10 mouse cellular contexts compared by ENCODE assay signal in genomic region chr7:24461376-24462051, GRCm38 (mm10). TPM values are rescaled to one million over a fixed set of nuclear protein-coding genes. Genes with fewer than 3 reads are reported as not detected.
DNase-seq lines count a peak whose midpoint lies in the region; ATAC-seq lines count a peak whose summit lies in the region.
"Had no signal": no experiment of that assay in that cellular context is flagged by ENCODE, and none has a peak within 500 bp of the region (broad histone marks: within the 10 kb centered on the region; RNA-seq: fewer than 3 reads in every experiment).

No protein-coding gene starts in this region.

- 23% methylated on average over 14 of the region's 14 CpGs for WGBS in liver, embryonic 16.5 days (ENCODE audit: insufficient replicate concordance)
- WGBS in liver, embryonic 11.5 days, result 34% methylated on average over 14 of the region's 14 CpGs
- WGBS in stomach, embryonic 15.5 days, result 44% methylated on average over 14 of the region's 14 CpGs

- no peak for DNase-seq in liver, embryonic 11.5 days (ENCODE audit: low spot score)
- DNase-seq in kidney, postnatal 14 days, result peak; percentile 85
- no peak for DNase-seq in neural tube, embryonic 10.5 days (ENCODE audit: extremely low spot score, low spot score)
- no peak for DNase-seq in right cerebral cortex, adult 18-20 months

- ATAC-seq in liver, embryonic 16.5 days (ENCODE audit: low read depth), result no peak
- no peak for ATAC-seq in liver, embryonic 11.5 days (replicated peaks; ENCODE audit: low FRiP score)
- peak; percentile 17 for ATAC-seq in granulocyte monocyte progenitor cell, adult 5-6 weeks (replicated peaks; ENCODE audit: poor library complexity, severe bottlenecking)
- no peak for ATAC-seq in stomach, embryonic 15.5 days (ENCODE audit: insufficient read depth, low FRiP score, low read depth)
- ATAC-seq in inflammation-experienced regulatory T-cells, adult 6 months, result no peak

- no peaks in the 10 kb centered on the region; the same call in 1 of the 2 replicates for H3K4me1 ChIP-seq in liver, embryonic 16.5 days (ENCODE audit: control insufficient read depth, low read depth, low read length)
- peaks cover 10% of the 10 kb centered on the region for H3K4me1 ChIP-seq in liver, embryonic 11.5 days (replicated peaks; ENCODE audit: control insufficient read depth, insufficient read depth, low read length)
- peaks cover 27% of the 10 kb centered on the region for H3K4me1 ChIP-seq in stomach, embryonic 15.5 days

- no peaks in the 10 kb centered on the region for H3K36me3 ChIP-seq in liver, embryonic 16.5 days (ENCODE audit: control insufficient read depth, insufficient read depth)
- H3K36me3 ChIP-seq in liver, embryonic 11.5 days (ENCODE audit: control insufficient read depth, insufficient read depth, low read length), result no peaks in the 10 kb centered on the region
- peaks cover 4% of the 10 kb centered on the region; the same call in 1 of the 2 replicates for H3K36me3 ChIP-seq in stomach, embryonic 15.5 days
- H3K36me3 ChIP-seq: limb, embryonic 13.5 days had no signal

- H3K4me2 ChIP-seq in liver, embryonic 16.5 days (ENCODE audit: low read depth, low read length), result 0 out of 2 replicates have a peak overlapping the region, but pooled peaks have one; percentile 7
- no peak overlapping the region for H3K4me2 ChIP-seq in liver, embryonic 11.5 days
- H3K4me2 ChIP-seq in stomach, embryonic 15.5 days, result peak overlapping the region; percentile 68

- H3K27ac ChIP-seq in liver, embryonic 16.5 days (ENCODE audit: low read length), result no peak overlapping the region
- H3K27ac ChIP-seq in liver, embryonic 11.5 days (ENCODE audit: low read depth, low read length), result no peak overlapping the region
- peak overlapping the region; percentile 84; the same call in 1 of the 2 replicates for H3K27ac ChIP-seq in stomach, embryonic 15.5 days
- H3K27ac ChIP-seq: limb, embryonic 13.5 days had no signal

- H3K27me3 ChIP-seq in liver, embryonic 16.5 days (ENCODE audit: control insufficient read depth, insufficient read depth, low read depth, low read length), result peaks cover 3% of the 10 kb centered on the region; the same call in 1 of the 2 replicates
- peaks cover 2% of the 10 kb centered on the region for H3K27me3 ChIP-seq in liver, embryonic 11.5 days (replicated peaks; ENCODE audit: control insufficient read depth, insufficient read depth, low read length)
- H3K27me3 ChIP-seq in stomach, embryonic 15.5 days (replicated peaks), result no peaks in the 10 kb centered on the region

- no peak overlapping the region for H3K4me3 ChIP-seq in liver, embryonic 16.5 days (ENCODE audit: low read depth, low read length)
- H3K4me3 ChIP-seq in liver, embryonic 11.5 days (ENCODE audit: low read depth, low read length), result no peak overlapping the region
- H3K4me3 ChIP-seq in stomach, embryonic 15.5 days (replicated peaks), result no peak overlapping the region

- no peaks in the 10 kb centered on the region for H3K9me3 ChIP-seq in liver, embryonic 16.5 days (replicated peaks; ENCODE audit: control insufficient read depth, low read length)
- H3K9me3 ChIP-seq in liver, embryonic 11.5 days (ENCODE audit: control insufficient read depth, low read length), result no peaks in the 10 kb centered on the region
- no peaks in the 10 kb centered on the region for H3K9me3 ChIP-seq in stomach, embryonic 15.5 days
- H3K9me3 ChIP-seq: limb, embryonic 13.5 days had no signal

- H3K9ac ChIP-seq in liver, embryonic 16.5 days (ENCODE audit: low read depth, low read length), result no peak overlapping the region
- no peak overlapping the region for H3K9ac ChIP-seq in liver, embryonic 11.5 days (ENCODE audit: low read depth, low read length)
- no peak overlapping the region for H3K9ac ChIP-seq in stomach, embryonic 15.5 days
- H3K9ac ChIP-seq: limb, embryonic 13.5 days had no signal

RNA-seq across cellular contexts. Expression of gene Plaur, which starts 0.8 kb away (rescaled TPM):
- 5.9 and 6.6 TPM in 2 replicates for polyA plus RNA-seq in liver, embryonic 16.5 days (2015; fragmentation: Nextera tagmentation; extraction: Ambion mirVana)
- 5.6 and 5.7 TPM in 2 replicates for polyA plus RNA-seq in liver, embryonic 11.5 days (2014; fragmentation: Nextera tagmentation; extraction: Ambion mirVana)
- 19.0 and 20.5 TPM in 2 replicates for total RNA-seq in granulocyte monocyte progenitor cell, adult 5-6 weeks (2014; fragmentation: Nextera tagmentation)
- total RNA-seq in granulocyte monocyte progenitor cell, adult 5-6 weeks (2017), result 23.9 and 26.2 TPM in 2 replicates
- polyA plus RNA-seq in stomach, embryonic 15.5 days (2015; fragmentation: Nextera tagmentation; extraction: Ambion mirVana), result 12.1 and 12.3 TPM in 2 replicates
- 1 to 10 TPM in 2 of 3 experiments, under 1 TPM in 1; 0.62 to 1.6 (median 1.5) TPM for polyA plus RNA-seq in inflammation-experienced regulatory T-cells, adult 6 months (2017; shearing (Covaris generic))

RNA-seq across cellular contexts. Expression of gene Irgc1, which starts 9.4 kb away (rescaled TPM):
- polyA plus RNA-seq in liver, embryonic 16.5 days (2015; fragmentation: Nextera tagmentation; extraction: Ambion mirVana), result not detected in 2 replicates
- polyA plus RNA-seq in liver, embryonic 11.5 days (2014; fragmentation: Nextera tagmentation; extraction: Ambion mirVana), result not detected in 2 replicates
- not detected in 2 replicates for total RNA-seq in granulocyte monocyte progenitor cell, adult 5-6 weeks (2014; fragmentation: Nextera tagmentation)
- total RNA-seq in granulocyte monocyte progenitor cell, adult 5-6 weeks (2017), result not detected in 2 replicates
- not detected in 2 replicates for polyA plus RNA-seq in stomach, embryonic 15.5 days (2015; fragmentation: Nextera tagmentation; extraction: Ambion mirVana)
- not detected for polyA plus RNA-seq in inflammation-experienced regulatory T-cells, adult 6 months (2017; shearing (Covaris generic))
- polyA plus RNA-seq: limb, embryonic 13.5 days had no signal

RNA-seq across cellular contexts. Expression of gene Cadm4, which starts 20.3 kb away (rescaled TPM):
- 0.24 TPM in 1 of 2 replicates, not detected in the other for polyA plus RNA-seq in liver, embryonic 16.5 days (2015; fragmentation: Nextera tagmentation; extraction: Ambion mirVana)
- polyA plus RNA-seq in liver, embryonic 11.5 days (2014; fragmentation: Nextera tagmentation; extraction: Ambion mirVana), result 0.25 and 0.27 TPM in 2 replicates
- not detected in 2 replicates for total RNA-seq in granulocyte monocyte progenitor cell, adult 5-6 weeks (2014; fragmentation: Nextera tagmentation)
- total RNA-seq in granulocyte monocyte progenitor cell, adult 5-6 weeks (2017), result not detected in 2 replicates
- 4.7 and 6.3 TPM in 2 replicates for polyA plus RNA-seq in stomach, embryonic 15.5 days (2015; fragmentation: Nextera tagmentation; extraction: Ambion mirVana)
- polyA plus RNA-seq in inflammation-experienced regulatory T-cells, adult 6 months (2017; shearing (Covaris generic)), result not detected

RNA-seq across cellular contexts. Expression of gene Zfp428, which starts 45.3 kb away (rescaled TPM):
- polyA plus RNA-seq in liver, embryonic 16.5 days (2015; fragmentation: Nextera tagmentation; extraction: Ambion mirVana), result 2.7 and 3.2 TPM in 2 replicates
- polyA plus RNA-seq in liver, embryonic 11.5 days (2014; fragmentation: Nextera tagmentation; extraction: Ambion mirVana), result 20.3 and 23.0 TPM in 2 replicates
- 1.5 and 4.0 TPM in 2 replicates for total RNA-seq in granulocyte monocyte progenitor cell, adult 5-6 weeks (2014; fragmentation: Nextera tagmentation)
- total RNA-seq in granulocyte monocyte progenitor cell, adult 5-6 weeks (2017), result 2.2 and 2.7 TPM in 2 replicates
- polyA plus RNA-seq in stomach, embryonic 15.5 days (2015; fragmentation: Nextera tagmentation; extraction: Ambion mirVana), result 38.1 TPM in 2 replicates
- under 1 TPM in 1 of 3 experiments, not detected in 2; 0.33 TPM for polyA plus RNA-seq in inflammation-experienced regulatory T-cells, adult 6 months (2017; shearing (Covaris generic))

RNA-seq across cellular contexts. Expression of gene AC161166.1, which starts 50.7 kb away (rescaled TPM):
- not detected in 2 replicates for polyA plus RNA-seq in liver, embryonic 16.5 days (2015; fragmentation: Nextera tagmentation; extraction: Ambion mirVana)
- 0.34 TPM in 1 of 2 replicates, not detected in the other for polyA plus RNA-seq in liver, embryonic 11.5 days (2014; fragmentation: Nextera tagmentation; extraction: Ambion mirVana)
- not detected in 2 replicates for total RNA-seq in granulocyte monocyte progenitor cell, adult 5-6 weeks (2014; fragmentation: Nextera tagmentation)
- not detected in 2 replicates for total RNA-seq in granulocyte monocyte progenitor cell, adult 5-6 weeks (2017)
- polyA plus RNA-seq in stomach, embryonic 15.5 days (2015; fragmentation: Nextera tagmentation; extraction: Ambion mirVana), result 0.19 and 0.40 TPM in 2 replicates
- polyA plus RNA-seq in inflammation-experienced regulatory T-cells, adult 6 months (2017; shearing (Covaris generic)), result not detected
- total RNA-seq: gastrocnemius, postnatal 4 days had no signal
